Mouse (Mus musculus) spleen, postnatal 10 days (tissue): ENCODE measurements around the gene Klhl20.
"Not testable (repeated sequence)": the region's sequence is repeated elsewhere in the genome, so short reads cannot be mapped to it uniquely, and the experiment has no call there.

Source experiments
- DNase-seq, 2 experiments: peaks; one replicate each; pipeline ENCODE4 v3.0.0; 2021 to 2022; ENCODE audit warnings: low spot score in 2 of 2

Gene Klhl20

DNA sequence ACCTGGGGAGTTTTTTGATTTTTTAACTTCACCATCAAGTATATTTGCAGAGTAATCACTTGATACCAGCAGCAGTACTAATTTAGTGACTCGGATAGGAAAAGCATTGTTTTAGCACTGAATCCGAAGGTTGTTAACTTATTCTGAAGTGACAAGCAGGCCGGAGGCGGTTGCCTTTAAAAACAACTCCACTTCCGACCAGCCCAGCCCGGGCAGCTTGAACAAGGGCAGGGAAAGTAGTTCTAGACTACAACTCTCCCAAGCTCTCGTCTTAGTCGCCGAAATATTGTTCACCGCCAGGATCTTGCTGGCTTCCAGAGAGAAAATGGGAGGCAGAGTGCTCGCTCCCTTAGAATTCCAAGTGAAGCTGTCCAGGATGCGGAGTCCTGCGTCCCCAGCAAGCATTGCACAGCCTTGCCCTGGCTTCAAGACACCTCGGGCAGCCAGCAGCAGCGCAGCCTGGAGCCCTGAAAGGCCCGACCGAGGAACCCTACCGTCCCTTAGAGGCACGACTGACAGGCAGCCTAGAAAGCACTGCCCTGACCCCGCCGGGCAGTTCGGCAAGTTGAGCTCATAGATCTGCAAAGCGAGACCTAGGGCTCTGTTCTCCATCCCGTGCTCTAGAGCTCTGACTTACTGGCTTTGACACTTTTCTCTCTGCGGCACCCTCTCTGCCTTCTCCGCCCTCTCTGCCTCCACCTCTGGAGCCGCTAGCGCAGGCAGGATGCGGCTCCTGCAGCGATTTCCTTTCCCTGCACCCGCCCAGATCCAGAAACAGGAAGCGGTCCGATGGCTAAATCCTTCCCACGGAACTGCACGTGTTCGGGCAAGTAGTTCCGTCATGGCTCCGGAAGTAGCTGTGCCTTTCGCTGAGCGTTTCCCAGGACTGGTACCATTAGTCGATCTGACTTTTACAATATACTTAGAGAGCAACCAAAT, at the start of gene Klhl20:
Gene Klhl20 (minus strand): TSS at position 786 of the 939 bp plus-strand sequence.
- peak; percentile 91 to 93 for DNase-seq

DNA sequence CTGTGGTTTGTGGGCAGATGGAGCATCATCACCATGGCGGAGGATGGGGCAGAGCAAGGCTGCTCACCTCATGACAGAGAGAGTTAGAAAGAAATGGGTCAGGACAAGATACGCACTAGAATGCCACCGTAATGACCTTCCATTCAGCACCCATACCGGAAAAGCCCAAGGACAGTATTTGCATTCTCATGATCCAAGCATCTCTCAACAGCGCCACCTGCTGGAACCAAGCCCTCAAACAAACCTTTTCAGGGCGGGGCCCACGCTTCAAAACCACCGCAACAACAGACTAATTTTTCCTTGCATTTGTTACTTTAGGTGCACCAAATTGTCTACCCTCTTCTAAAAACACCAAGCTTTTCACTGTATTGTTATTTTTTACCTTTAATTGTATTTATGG, 49.4 kb upstream of the Klhl20 start:
- peak; percentile 66 to 86 for DNase-seq

GRCm38 (mm10) chr1:161170651-161171050, 39.3 kb upstream of the Klhl20 start:
- peak; percentile 58 to 84 for DNase-seq

GRCm38 (mm10) chr1:161160266-161160665, 29.0 kb upstream of the Klhl20 start:
- DNase-seq, result no peak

- no peak for DNase-seq
Observed at GRCm38 (mm10) chr1:161159214-161159613, 27.9 kb upstream of the Klhl20 start, which contains the start of gene Tex50. Gene Tex50 (minus strand): TSS chr1:161159314.

GRCm38 (mm10) chr1:161156546-161156945, 25.2 kb upstream of the Klhl20 start:
- no peak for DNase-seq

GRCm38 (mm10) chr1:161151098-161151497, 19.8 kb upstream of the Klhl20 start:
- no peak for DNase-seq

GRCm38 (mm10) chr1:161147888-161148287, 16.6 kb upstream of the Klhl20 start:
- no peak for DNase-seq

DNA sequence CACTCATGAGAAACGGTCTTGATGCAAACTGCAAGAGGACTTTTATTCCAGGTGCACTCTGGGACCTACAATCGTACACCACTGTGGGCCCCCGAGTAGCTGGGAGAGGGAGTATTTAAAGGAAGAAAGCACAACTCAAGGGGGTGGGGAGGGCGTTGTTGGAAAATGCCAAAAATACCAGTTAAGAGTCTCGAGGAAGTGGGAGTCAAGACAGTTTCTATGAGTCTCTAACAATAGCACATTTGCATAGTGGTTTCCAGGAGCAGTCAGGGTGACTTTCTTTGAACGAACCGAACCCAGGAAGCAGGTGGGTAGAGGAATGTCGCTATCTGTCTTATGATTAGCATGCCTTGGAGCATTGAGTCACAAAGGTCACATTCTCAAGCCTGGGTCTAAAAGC, 14.3 kb upstream of the Klhl20 start:
- DNase-seq, result not testable (repeated sequence)

- no peak for DNase-seq
Observed at GRCm38 (mm10) chr1:161143216-161143615, 11.9 kb upstream of the Klhl20 start.

- peak in 1 of 2 experiments; percentile 49 for DNase-seq
Observed at GRCm38 (mm10) chr1:161142531-161143159, 11.3 kb upstream of the Klhl20 start, which contains the start of gene Ankrd45. Gene Ankrd45 (plus strand): TSS chr1:161142691.

GRCm38 (mm10) chr1:161140026-161140762, 8.9 kb upstream of the Klhl20 start:
- no peak for DNase-seq

GRCm38 (mm10) chr1:161139496-161139895, 8.2 kb upstream of the Klhl20 start:
- no peak for DNase-seq

DNA sequence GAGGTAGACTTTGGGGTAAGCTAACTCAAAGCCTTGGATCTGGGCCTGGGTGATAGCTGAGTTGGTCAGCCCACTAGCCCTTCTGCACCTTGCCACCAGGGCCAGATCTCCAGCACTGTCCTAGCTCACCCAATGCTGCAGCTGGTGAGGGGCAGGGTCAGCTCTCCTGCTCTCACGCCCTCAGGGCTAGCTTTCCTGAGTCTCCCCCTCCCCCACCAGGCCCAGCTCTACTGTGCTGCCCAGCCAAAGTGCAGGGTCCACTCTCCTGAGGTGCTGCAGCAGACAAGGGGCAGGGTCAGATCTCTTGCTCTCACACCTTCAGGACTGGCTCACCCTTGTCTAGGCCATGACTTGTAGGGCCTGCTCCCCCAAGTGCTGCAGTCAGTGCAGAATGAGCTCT, 4.8 kb downstream of the Klhl20 start:
- no peak for DNase-seq

DNA sequence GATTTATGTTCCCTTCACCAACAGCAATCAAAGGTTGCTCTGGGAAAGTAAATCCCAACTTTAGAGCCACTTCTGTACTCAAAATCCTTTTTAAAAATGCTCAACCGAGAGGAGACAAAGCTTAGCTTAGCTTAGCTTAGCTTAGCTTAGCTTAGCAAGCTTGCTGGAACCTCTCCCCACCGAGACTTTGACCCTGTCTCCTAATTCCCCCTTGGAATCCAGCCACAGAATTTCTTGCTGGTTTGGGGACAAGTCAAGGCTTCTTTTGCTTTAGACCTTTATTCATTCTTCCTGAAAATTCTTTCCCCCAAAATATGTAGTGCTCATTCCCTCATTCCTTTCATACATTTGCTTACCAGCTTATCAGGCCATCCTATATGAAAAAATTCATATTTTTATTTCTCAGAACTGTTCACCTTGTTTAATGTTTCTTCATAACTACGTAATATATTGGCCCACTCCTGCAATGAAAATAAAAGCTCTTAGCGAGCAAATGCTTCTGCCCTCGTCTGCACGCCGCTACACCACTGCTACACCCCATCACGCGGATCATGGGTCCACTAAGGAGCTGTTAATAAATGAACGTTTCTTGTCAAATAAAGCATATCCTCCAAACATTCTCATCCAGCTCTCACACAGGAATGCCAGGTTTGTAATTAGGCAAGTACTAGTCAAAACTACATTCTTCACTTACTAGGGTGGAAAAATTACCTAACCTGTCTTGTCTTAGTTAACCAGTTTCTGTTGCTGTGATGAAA, 8.5 kb downstream of the Klhl20 start:
- DNase-seq, result no peak

DNA sequence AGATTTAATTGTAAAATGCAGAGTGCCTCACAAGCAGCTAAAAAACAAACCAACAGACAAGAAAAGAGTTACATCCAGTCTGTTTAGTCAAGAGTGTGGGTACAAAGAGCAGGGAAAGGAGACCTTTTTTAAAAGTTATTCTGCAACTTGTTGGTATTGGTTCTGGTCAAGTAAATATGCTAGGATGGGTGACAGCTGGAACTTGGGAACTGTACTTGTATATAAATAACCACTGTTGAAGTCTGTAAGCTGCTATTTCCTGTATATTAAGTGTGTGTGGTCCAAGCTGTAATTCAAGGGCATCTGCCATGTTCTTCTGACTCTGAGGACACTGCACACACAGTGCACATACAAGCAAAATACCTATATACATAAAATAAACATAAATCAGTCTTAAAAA, 16.7 kb downstream of the Klhl20 start:
- no peak for DNase-seq

DNA sequence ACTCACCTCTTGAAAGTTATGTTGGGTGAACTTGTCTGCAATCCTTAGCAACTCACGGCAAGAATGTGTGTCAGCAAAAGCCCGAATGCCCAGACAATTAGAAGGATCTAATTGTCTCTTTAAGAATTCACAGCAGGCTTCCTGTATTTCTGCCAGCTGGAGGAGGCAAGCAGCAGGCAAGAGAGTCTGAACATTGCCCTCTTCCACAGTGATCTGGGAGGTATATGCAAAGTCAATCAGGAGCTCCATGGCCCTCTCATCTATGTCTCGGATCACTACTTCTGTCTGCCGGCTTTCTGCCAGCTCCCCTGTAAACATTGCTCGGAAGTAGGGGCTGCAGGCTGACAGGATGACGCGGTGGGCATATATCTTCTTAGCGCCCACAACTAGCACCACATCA, 22.1 kb downstream of the Klhl20 start:
- no peak for DNase-seq

DNA sequence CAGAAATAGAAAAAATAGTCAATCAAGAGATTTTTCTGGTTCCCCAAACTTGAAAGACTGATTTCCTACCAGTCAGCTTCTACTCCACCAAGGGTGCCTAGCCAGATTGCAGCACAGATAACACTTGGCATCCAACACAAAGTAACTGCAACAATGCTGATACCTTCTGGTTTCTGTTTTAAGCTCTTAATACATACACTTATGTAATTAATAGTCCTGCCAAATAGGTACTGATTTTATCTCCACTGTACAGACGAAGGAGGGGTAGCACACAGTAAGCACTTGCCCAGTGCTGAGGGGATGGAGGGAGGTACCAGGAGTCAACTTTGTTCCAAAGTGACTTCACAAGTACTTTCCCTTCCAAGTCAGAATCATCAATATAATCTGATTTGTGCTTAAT, 27.5 kb downstream of the Klhl20 start:
- no peak for DNase-seq

DNA sequence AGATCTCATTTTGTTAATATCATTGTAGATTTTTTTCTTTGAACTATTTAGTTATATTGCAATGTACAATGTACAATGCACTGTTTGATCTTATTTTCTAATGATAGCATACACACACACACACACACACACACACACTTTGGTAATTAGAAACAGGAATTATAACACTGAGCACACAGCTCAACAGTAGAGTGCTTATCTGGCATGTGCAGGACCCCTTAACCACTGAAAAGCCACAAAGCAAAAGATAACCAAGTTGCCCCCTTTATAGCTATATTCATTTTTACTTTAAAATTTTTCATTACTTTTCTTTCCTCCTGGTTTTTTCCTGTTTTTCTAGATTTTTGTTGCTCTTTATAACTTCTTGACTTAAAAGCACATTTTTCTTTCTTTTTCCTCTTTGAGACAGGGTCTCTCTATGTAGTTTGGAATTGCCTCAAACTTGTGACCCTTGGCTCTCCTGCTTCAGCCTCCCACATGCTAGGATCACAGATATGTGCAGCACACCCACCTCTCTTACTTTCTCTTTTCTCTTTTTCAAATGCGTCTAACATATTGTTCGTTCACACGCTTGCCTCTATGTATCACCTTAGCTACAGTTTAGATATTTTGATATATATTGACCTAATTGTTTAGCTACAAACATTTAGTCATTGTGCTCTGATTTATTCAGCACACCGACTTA, 31.4 kb downstream of the Klhl20 start:
- DNase-seq, result no peak

- DNase-seq, result no peak
Observed at GRCm38 (mm10) chr1:161077243-161077642, 54.1 kb downstream of the Klhl20 start.

DNA sequence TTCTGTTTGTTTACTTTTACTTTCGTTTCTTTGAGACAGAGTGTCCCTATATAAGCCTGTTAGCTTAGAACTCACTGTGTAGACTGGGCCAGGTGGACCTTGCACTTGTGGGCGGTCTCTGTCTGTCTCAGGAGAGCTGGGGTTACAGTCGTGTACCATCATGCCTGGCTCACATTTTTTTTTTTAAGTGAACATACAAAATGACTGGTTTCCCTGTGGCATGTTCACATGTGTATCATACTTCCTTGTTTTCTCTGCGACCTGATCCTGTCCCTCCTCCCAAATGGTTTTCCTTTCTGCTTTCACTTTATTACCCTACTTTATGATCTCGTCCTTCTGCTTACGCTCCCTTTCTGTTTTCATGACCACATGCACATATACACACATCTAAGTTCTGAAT, 55.1 kb downstream of the Klhl20 start:
- no peak for DNase-seq
